8 mouse cellular contexts compared by ENCODE assay signal in genomic region chr8:80856606-80857005, GRCm38 (mm10). TPM values are rescaled to one million over a fixed set of nuclear protein-coding genes. Genes with fewer than 3 reads are reported as not detected.
DNase-seq lines count a peak whose midpoint lies in the region; ATAC-seq and TF ChIP-seq lines count a peak whose summit lies in the region.

No protein-coding gene starts in this region.

- H3K4me1 ChIP-seq in heart, embryonic 12.5 days (replicated peaks): peaks cover 67% of the 10 kb centered on the region
- H3K4me1 ChIP-seq in heart, embryonic 16.5 days (ENCODE audit: control insufficient read depth, insufficient read depth, low read length): peaks cover 56% of the 10 kb centered on the region

- no peak overlapping the region for H3K4me3 ChIP-seq in heart, embryonic 12.5 days
- no peak overlapping the region for H3K4me3 ChIP-seq in heart, embryonic 16.5 days (ENCODE audit: low read length)

- intact Hi-C loops in heart, postnatal 25 days (cut with DNase I): no loop called here

- H3K36me3 ChIP-seq in heart, embryonic 12.5 days: peaks cover 21% of the 10 kb centered on the region
- peaks cover 3% of the 10 kb centered on the region; the same call in 1 of the 2 replicates for H3K36me3 ChIP-seq in heart, embryonic 16.5 days (ENCODE audit: control insufficient read depth, insufficient read depth)

- DNase-seq in heart, postnatal 25 days (ENCODE audit: low spot score): no peak
- DNase-seq in Patski (ENCODE audit: low read depth, low spot score): no peak
- DNase-seq in layer of hippocampus, postnatal 36 days: peak; percentile 48 to 55
- peak; percentile 59 for DNase-seq in right cerebral cortex, adult 18-20 months
- no peak for DNase-seq in ovary, adult 18-20 months (ENCODE audit: low spot score)

- in situ Hi-C loops in Patski (cut with MboI; ENCODE audit: low pct_unique_long_range_greater_than_20kb): no loop called here

- 57% methylated on average over 6 of the region's 6 CpGs for WGBS in heart, embryonic 12.5 days
- WGBS in heart, embryonic 16.5 days: 36% methylated on average over 6 of the region's 6 CpGs

- no peak for TF ChIP-seq CTCF in Patski (IDR thresholded peaks at IDR 0.05)

- H3K9ac ChIP-seq in heart, embryonic 12.5 days: no peak overlapping the region
- H3K9ac ChIP-seq in heart, embryonic 16.5 days (ENCODE audit: low read length): 0 out of 2 replicates have a peak overlapping the region, but pooled peaks have one; percentile 21

- POLR2A ChIA-PET in Patski (lab: Charles Lee): interaction anchor here (0.7 to 1.2 kb wide), 4 partner anchors 13 to 23 kb away, joined by 3 to 4 read pairs (median 4); no protein-coding TSS in a partner anchor

- 0 out of 2 replicates have a peak, but pooled peaks have one; percentile 29 for ATAC-seq in heart, embryonic 12.5 days (ENCODE audit: insufficient number of reproducible peaks, low FRiP score)
- peak; percentile 51 for ATAC-seq in Patski
- ATAC-seq in heart, embryonic 16.5 days (replicated peaks; ENCODE audit: extremely low read depth, insufficient read depth, low FRiP score): no peak
- no peak for ATAC-seq in erythroblast, adult 5-6 weeks (replicated peaks; ENCODE audit: low FRiP score, poor library complexity, severe bottlenecking)

- CTCF ChIA-PET in Patski (lab: Charles Lee): interaction anchor here (1.2 to 2.0 kb wide), 5 partner anchors 9 to 15 kb away, joined by 3 to 5 read pairs (median 4); no protein-coding TSS in a partner anchor

- no peaks in the 10 kb centered on the region for H3K27me3 ChIP-seq in heart, embryonic 12.5 days (replicated peaks)
- no peaks in the 10 kb centered on the region for H3K27me3 ChIP-seq in Patski
- H3K27me3 ChIP-seq in heart, embryonic 16.5 days (ENCODE audit: control insufficient read depth, insufficient read depth, low read length): no peaks in the 10 kb centered on the region

- no peak overlapping the region for H3K4me2 ChIP-seq in heart, embryonic 12.5 days
- peak overlapping the region; percentile 17; the same call in 1 of the 2 replicates for H3K4me2 ChIP-seq in heart, embryonic 16.5 days (ENCODE audit: low read depth, low read length)

- H3K9me3 ChIP-seq in heart, embryonic 12.5 days (replicated peaks): no peaks in the 10 kb centered on the region
- no peaks in the 10 kb centered on the region for H3K9me3 ChIP-seq in heart, embryonic 16.5 days (replicated peaks; ENCODE audit: control insufficient read depth, low read length)

- peak overlapping the region; percentile 59 for H3K27ac ChIP-seq in heart, embryonic 12.5 days (ENCODE audit: poor library complexity, severe bottlenecking)
- peak overlapping the region; percentile 76 for H3K27ac ChIP-seq in heart, embryonic 16.5 days (ENCODE audit: low read length)

RNA-seq across cellular contexts. Expression of gene Gab1, which starts 23.7 kb away (rescaled TPM):
- 42.5 and 44.8 TPM in 2 replicates for polyA plus RNA-seq in heart, embryonic 12.5 days (2016; fragmentation: Nextera tagmentation; extraction: Ambion mirVana)
- total RNA-seq in heart, postnatal 25 days (2021): 10 to 100 TPM; 34.1 to 38.8 TPM
- polyA plus RNA-seq in Patski (2021): 30.7 TPM
- polyA plus RNA-seq in heart, embryonic 16.5 days (2015; fragmentation: Nextera tagmentation; extraction: Ambion mirVana): 30.4 and 32.3 TPM in 2 replicates
- 10 to 100 TPM; 17.7 to 18.5 TPM for total RNA-seq in layer of hippocampus, postnatal 36 days (2021)
- 4.4 and 7.5 TPM in 2 replicates for total RNA-seq in erythroblast, adult 5-6 weeks (2015; ENCODE audit: low replicate concordance)
- 2.0 and 2.5 TPM in 2 replicates for total RNA-seq in erythroblast, adult 5-6 weeks (2017; ENCODE audit: low replicate concordance)

Comparison
In these comparisons a context has a peak if more than half of its experiments do, and no peak if none do; other contexts are left out.
1. ATAC-seq: peak in heart, embryonic 12.5 days (single experiment) and Patski (single experiment); none in heart, embryonic 16.5 days (single experiment) and erythroblast, adult 5-6 weeks (single experiment).
2. DNase-seq: peak in layer of hippocampus, postnatal 36 days (2 of 2) and right cerebral cortex, adult 18-20 months (single experiment); none in heart, postnatal 25 days (single experiment), Patski (single experiment) and ovary, adult 18-20 months (single experiment).